8 mouse cellular contexts compared by ENCODE assay signal in the genomic region with DNA sequence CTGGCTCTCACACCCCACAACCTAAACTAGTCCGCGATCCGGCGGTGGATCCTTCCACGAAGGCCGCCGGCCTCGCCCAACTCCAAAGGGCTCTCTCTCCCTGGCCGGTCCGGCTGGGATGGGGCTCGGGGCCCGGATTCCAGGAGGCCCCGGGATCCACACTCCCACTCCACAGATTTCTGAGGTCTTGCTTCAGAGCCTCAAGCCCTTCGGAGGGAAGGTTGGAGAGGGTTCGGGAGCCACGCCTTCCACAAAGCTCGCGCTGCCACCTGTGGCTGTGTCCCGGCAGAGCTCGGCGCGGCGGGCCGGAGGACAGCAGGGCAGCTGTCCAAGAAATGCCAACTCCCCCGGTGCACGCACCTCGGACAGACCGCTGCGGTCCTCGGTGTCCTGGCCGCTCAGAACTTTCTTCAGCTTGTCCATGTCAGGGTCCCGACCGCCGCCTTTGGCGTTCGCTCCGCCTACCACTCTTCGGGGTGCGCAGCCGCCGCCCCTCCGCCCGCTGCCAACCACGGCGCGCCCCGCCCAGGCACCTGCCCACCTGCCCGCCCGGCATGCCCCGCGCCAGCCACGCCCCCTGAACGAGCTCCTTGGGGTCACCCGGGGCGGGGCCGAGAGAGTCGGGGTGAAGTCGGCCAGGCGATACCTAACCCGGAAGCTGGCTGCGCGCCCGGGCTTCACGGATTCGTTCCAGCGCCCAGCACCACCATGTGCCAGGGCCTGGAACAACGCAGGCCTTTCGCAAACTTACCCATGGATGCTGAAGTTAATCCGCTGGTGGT. TPM values are rescaled to one million over a fixed set of nuclear protein-coding genes. Genes with fewer than 3 reads are reported as not detected.
DNase-seq lines count a peak whose midpoint lies in the region; ATAC-seq and TF ChIP-seq lines count a peak whose summit lies in the region.

A gene (minus strand): TSS at position 559 of the 782 bp plus-strand sequence.

- no peaks in the 10 kb centered on the region for H3K36me3 ChIP-seq in hindbrain, embryonic 10.5 days
- peaks cover 4% of the 10 kb centered on the region; the same call in 1 of the 2 replicates for H3K36me3 ChIP-seq in lung, postnatal 0 days (ENCODE audit: insufficient read depth, low read length)

- H3K4me2 ChIP-seq in lung, postnatal 0 days (replicated peaks; ENCODE audit: low read depth, low read length): peak within 1 kb of the TSS; percentile 70

- H3K4me1 ChIP-seq in hindbrain, embryonic 10.5 days (replicated peaks): peaks cover 21% of the 10 kb centered on the region
- peaks cover 8% of the 10 kb centered on the region; the same call in 1 of the 2 replicates for H3K4me1 ChIP-seq in lung, postnatal 0 days (ENCODE audit: insufficient read depth, low read depth, low read length)

- TF ChIP-seq EP300 in lung, postnatal 0 days (IDR thresholded peaks at IDR 0.05): no peak

- ATAC-seq in Patski: peak; percentile 73
- ATAC-seq in lung, postnatal 0 days: peak; percentile 95

- peak within 1 kb of the TSS; percentile 80 for H3K27ac ChIP-seq in hindbrain, embryonic 10.5 days
- peak within 1 kb of the TSS; percentile 85 for H3K27ac ChIP-seq in lung, postnatal 0 days (ENCODE audit: low read length)

- H3K9ac ChIP-seq in lung, postnatal 0 days (replicated peaks; ENCODE audit: low read depth): peak within 1 kb of the TSS; percentile 62

- peak; percentile 24 for DNase-seq in Patski (ENCODE audit: low read depth, low spot score)
- peak; percentile 93 to 95 for DNase-seq in cerebellum, postnatal 10 days
- peak; percentile 46 to 71 for DNase-seq in frontal cortex, adult 2 months (ENCODE audit: extremely low spot score in 1 of 2, low spot score in 1 of 2)
- peak; percentile 76 for DNase-seq in hindbrain, embryonic 10.5 days (ENCODE audit: low spot score)
- DNase-seq in layer of hippocampus, adult 9-11 months: peak; percentile 84
- DNase-seq in lung, postnatal 0 days (ENCODE audit: low spot score): peak; percentile 96
- peak; percentile 72 for DNase-seq in ovary, postnatal 10 days (ENCODE audit: low spot score)
- peak; percentile 96 to 97 for DNase-seq in thymus, postnatal 10 days (ENCODE audit: low spot score in 2 of 2)

- H3K9me3 ChIP-seq in hindbrain, embryonic 10.5 days: no peaks in the 10 kb centered on the region
- no peaks in the 10 kb centered on the region for H3K9me3 ChIP-seq in lung, postnatal 0 days (ENCODE audit: low read length)

- H3K27me3 ChIP-seq in Patski: no peaks in the 10 kb centered on the region
- peaks cover 20% of the 10 kb centered on the region for H3K27me3 ChIP-seq in hindbrain, embryonic 10.5 days (ENCODE audit: insufficient read depth, poor library complexity, severe bottlenecking)
- H3K27me3 ChIP-seq in lung, postnatal 0 days (replicated peaks; ENCODE audit: insufficient read depth, low read length): no peaks in the 10 kb centered on the region

- CTCF ChIA-PET in Patski (lab: Charles Lee): no interaction called here

- POLR2A ChIA-PET in Patski (lab: Charles Lee): no interaction called here

- in situ Hi-C loops in Patski (cut with MboI; ENCODE audit: low pct_unique_long_range_greater_than_20kb): no loop called here

- no peak for TF ChIP-seq CTCF in Patski (IDR thresholded peaks at IDR 0.05)
- TF ChIP-seq CTCF in lung, postnatal 0 days (IDR thresholded peaks at IDR 0.05): peak; percentile 66

- WGBS in hindbrain, embryonic 10.5 days: under 1% methylated on average over 69 of the region's 69 CpGs
- under 1% methylated on average over 62 of the region's 69 CpGs for WGBS in lung, postnatal 0 days

- peak within 1 kb of the TSS; percentile 89 for H3K4me3 ChIP-seq in hindbrain, embryonic 10.5 days
- peak within 1 kb of the TSS; percentile 68 for H3K4me3 ChIP-seq in lung, postnatal 0 days (ENCODE audit: low read depth, low read length)

RNA-seq across cellular contexts. Expression of the gene that starts here (rescaled TPM):
- 44.8 TPM for polyA plus RNA-seq in Patski (2021)
- 17.9 and 22.5 TPM in 2 replicates for polyA plus RNA-seq in frontal cortex, adult 2 months (2012; rRNA removed)
- 8.9 and 9.4 TPM in 2 replicates for polyA plus RNA-seq in hindbrain, embryonic 10.5 days (2016; fragmentation: Nextera tagmentation; extraction: Ambion mirVana)
- polyA plus RNA-seq in lung, postnatal 0 days (2015; fragmentation: Nextera tagmentation; extraction: Ambion mirVana): 19.3 and 20.3 TPM in 2 replicates

Comparison
In these comparisons a context has a peak if more than half of its experiments do, and no peak if none do; other contexts are left out.
1. Peak in every context shown above with its lines: DNase-seq, ATAC-seq, H3K4me3 ChIP-seq and H3K27ac ChIP-seq.
2. DNase-seq: peak in every context shown above with its lines; median percentile 96 in thymus, postnatal 10 days; 96 in lung, postnatal 0 days; 94 in cerebellum, postnatal 10 days; 84 in layer of hippocampus, adult 9-11 months; 76 in hindbrain, embryonic 10.5 days; 72 in ovary, postnatal 10 days; 58 in frontal cortex, adult 2 months; 24 in Patski.